Mouse (Mus musculus): ENCODE measurements around the gene Shmt2. TPM values are rescaled to one million over a fixed set of nuclear protein-coding genes. Genes with fewer than 3 reads are reported as not detected.

Gene Shmt2
- total and polyA plus RNA-seq, 2 experiments from 2014 or later = 51.5 to 109 TPM

DNA sequence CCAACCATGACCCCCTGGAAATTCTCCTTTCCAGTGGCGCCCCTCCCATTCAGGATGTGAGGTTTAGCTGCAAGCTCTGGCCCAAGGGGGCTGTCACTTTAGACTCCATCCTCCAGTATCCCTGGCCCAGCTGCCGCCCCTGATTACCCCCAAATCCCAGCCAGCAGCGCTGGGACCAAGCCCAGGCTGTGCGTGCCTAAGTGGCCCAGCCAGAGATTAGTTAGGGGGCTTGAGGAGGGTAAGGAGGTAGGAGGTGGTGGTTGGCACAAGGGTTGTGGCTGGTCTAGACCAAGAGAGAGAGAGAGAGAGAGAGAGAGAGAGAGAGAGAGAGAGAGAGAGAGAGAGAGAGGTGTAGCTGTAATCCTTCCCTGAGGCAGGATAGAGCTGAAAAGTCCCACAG lies 9.3 kb upstream of the Shmt2 start:
- no peak for DNase-seq (ENCODE audit: low spot score)
- 4% methylated on average over 4 of the region's 4 CpGs for WGBS
- TF ChIP-seq EP300 (IDR thresholded peaks at IDR 0.05; ENCODE audit: low read depth) (no peak), CTCF (IDR thresholded peaks at IDR 0.05; ENCODE audit: low read depth) (no peak)

GRCm38 (mm10) chr10:127530945-127531344 lies 8.7 kb upstream of the Shmt2 start:
- Histone ChIP-seq H3K9me3 (replicated peaks; ENCODE audit: control insufficient read depth, low read length) (no peaks in the 10 kb centered on the region), H3K9ac (replicated peaks; ENCODE audit: low read depth, low read length) (no peak overlapping the region), H3K4me1 (ENCODE audit: control insufficient read depth, insufficient read depth) (peaks cover 13% of the 10 kb centered on the region; the same call in 1 of the 2 replicates), H3K4me2 (ENCODE audit: low read depth, low read length) (no peak overlapping the region), H3K27ac (ENCODE audit: low read depth) (no peak overlapping the region), H3K4me3 (ENCODE audit: low read depth, low read length) (no peak overlapping the region), H3K36me3 (replicated peaks; ENCODE audit: control insufficient read depth, insufficient read depth, low read length) (no peaks in the 10 kb centered on the region), H3K27me3 (ENCODE audit: control insufficient read depth, insufficient read depth, low read length) (peaks cover 100% of the 10 kb centered on the region)
- under 1% methylated on average over 18 of the region's 25 CpGs for WGBS
- TF ChIP-seq CTCF (IDR thresholded peaks at IDR 0.05; ENCODE audit: low read depth) (no peak), EP300 (IDR thresholded peaks at IDR 0.05; ENCODE audit: low read depth) (no peak)
- DNase-seq (ENCODE audit: low spot score) (no peak), ATAC-seq (ENCODE audit: insufficient read depth, low read depth) (no peak)

More for the DNA sequence above, 9.3 kb upstream of the Shmt2 start:
- Histone ChIP-seq H3K9me3 (replicated peaks; ENCODE audit: control insufficient read depth, low read length) (no peaks in the 10 kb centered on the region), H3K36me3 (replicated peaks; ENCODE audit: control insufficient read depth, insufficient read depth, low read length) (no peaks in the 10 kb centered on the region), H3K4me1 (ENCODE audit: control insufficient read depth, insufficient read depth) (peaks cover 8% of the 10 kb centered on the region; the same call in 1 of the 2 replicates), H3K27me3 (ENCODE audit: control insufficient read depth, insufficient read depth, low read length) (peaks cover 100% of the 10 kb centered on the region), H3K4me3 (ENCODE audit: low read depth, low read length) (no peak overlapping the region), H3K9ac (replicated peaks; ENCODE audit: low read depth, low read length) (no peak overlapping the region), H3K4me2 (ENCODE audit: low read depth, low read length) (no peak overlapping the region), H3K27ac (ENCODE audit: low read depth) (no peak overlapping the region)
- no peak for ATAC-seq (ENCODE audit: insufficient read depth, low read depth)

DNA sequence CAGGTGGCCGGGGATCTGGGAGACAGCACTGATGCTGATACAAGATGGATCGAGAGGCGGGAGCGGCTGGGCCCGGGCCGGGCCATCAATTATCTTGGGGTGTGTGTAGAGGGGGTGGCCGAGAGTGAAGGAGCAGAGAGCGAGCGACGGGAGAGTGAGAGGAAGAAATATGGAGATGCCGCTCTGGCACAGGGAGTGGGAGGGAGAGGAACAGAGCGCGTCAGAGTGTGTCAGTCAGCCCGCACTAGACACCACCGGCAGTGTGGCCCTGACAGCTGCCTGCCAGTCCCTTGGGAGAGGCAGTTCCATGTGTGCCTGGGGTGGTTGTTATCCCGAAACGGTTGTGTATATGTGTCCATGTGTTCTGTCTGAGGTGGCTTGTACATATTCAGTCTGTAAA lies 5.2 kb upstream of the Shmt2 start:
- WGBS = 12% methylated on average over 17 of the region's 17 CpGs

DNA sequence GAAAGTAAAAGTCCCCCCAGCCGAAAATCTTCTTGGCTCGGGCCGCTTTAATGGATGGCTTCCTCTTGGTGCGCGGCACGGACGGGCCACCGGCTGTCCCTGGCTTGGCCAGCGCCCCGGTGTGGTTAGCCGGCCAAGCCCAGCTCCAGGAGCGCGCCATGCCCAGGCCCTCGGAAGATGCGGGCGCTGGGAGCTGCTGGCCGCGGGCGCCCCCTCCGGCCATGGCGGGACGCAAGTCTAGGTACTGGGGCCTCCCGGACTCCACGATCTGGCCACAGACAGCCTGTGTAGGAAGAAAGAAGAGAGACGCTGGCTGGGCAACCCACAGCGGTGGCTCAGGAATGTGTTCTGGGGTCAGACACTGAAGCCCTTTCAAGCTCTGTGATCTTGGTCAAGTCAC lies 4.4 kb upstream of the Shmt2 start:
- H3K36me3 ChIP-seq (replicated peaks; ENCODE audit: control insufficient read depth, insufficient read depth, low read length) = no peaks in the 10 kb centered on the region
- ATAC-seq (ENCODE audit: insufficient read depth, low read depth) = peak; percentile 57
- DNase-seq (ENCODE audit: low spot score) = peak; percentile 59
- 1% methylated on average over 26 of the region's 26 CpGs for WGBS
- TF ChIP-seq CTCF (IDR thresholded peaks at IDR 0.05; ENCODE audit: low read depth) (peak; percentile 45), EP300 (IDR thresholded peaks at IDR 0.05; ENCODE audit: low read depth) (no peak)
- H3K4me1 ChIP-seq (ENCODE audit: control insufficient read depth, insufficient read depth) = peaks cover 6% of the 10 kb centered on the region
- peak overlapping the region; percentile 59 for H3K4me2 ChIP-seq (ENCODE audit: low read depth, low read length)
- H3K4me3 ChIP-seq (ENCODE audit: low read depth, low read length) = peak overlapping the region; percentile 40
- H3K9ac ChIP-seq (replicated peaks; ENCODE audit: low read depth, low read length) = no peak overlapping the region
- H3K27me3 ChIP-seq (ENCODE audit: control insufficient read depth, insufficient read depth, low read length) = peaks cover 81% of the 10 kb centered on the region
- H3K27ac ChIP-seq (ENCODE audit: low read depth) = no peak overlapping the region
- H3K9me3 ChIP-seq (replicated peaks; ENCODE audit: control insufficient read depth, low read length) = no peaks in the 10 kb centered on the region

More for the DNA sequence above, 5.2 kb upstream of the Shmt2 start:
- Histone ChIP-seq H3K27ac (ENCODE audit: low read depth) (no peak overlapping the region), H3K4me2 (ENCODE audit: low read depth, low read length) (no peak overlapping the region), H3K9me3 (replicated peaks; ENCODE audit: control insufficient read depth, low read length) (no peaks in the 10 kb centered on the region), H3K36me3 (replicated peaks; ENCODE audit: control insufficient read depth, insufficient read depth, low read length) (no peaks in the 10 kb centered on the region), H3K9ac (replicated peaks; ENCODE audit: low read depth, low read length) (no peak overlapping the region), H3K27me3 (ENCODE audit: control insufficient read depth, insufficient read depth, low read length) (peaks cover 89% of the 10 kb centered on the region), H3K4me3 (ENCODE audit: low read depth, low read length) (no peak overlapping the region), H3K4me1 (ENCODE audit: control insufficient read depth, insufficient read depth) (peaks cover 6% of the 10 kb centered on the region; the same call in 1 of the 2 replicates)
- ATAC-seq (ENCODE audit: insufficient read depth, low read depth) (no peak), DNase-seq (ENCODE audit: low spot score) (no peak)
- TF ChIP-seq CTCF (IDR thresholded peaks at IDR 0.05; ENCODE audit: low read depth) (no peak), EP300 (IDR thresholded peaks at IDR 0.05; ENCODE audit: low read depth) (no peak)

DNA sequence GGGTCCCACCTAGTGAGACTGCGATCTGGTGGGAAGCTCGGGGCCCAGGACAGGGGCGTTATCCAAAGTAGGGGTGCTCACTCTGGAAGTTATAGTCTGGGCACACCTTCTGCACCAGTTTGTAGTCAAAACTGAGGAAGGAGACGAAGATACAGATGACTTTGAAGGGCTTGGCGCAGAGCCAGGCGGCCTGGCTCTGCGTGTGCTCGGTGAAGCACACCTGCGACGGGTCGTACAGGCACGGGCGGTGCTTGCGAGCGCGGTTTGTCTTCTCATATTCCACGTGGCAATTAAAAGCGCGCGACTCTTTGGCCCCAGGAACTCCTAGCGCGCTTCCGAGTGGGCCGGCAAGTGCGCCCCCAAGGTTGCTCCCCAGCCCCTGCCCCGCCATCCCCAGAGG lies 3.8 kb upstream of the Shmt2 start:
- Histone ChIP-seq H3K4me3 (ENCODE audit: low read depth, low read length) (peak overlapping the region; percentile 40), H3K4me1 (ENCODE audit: control insufficient read depth, insufficient read depth) (peaks cover 6% of the 10 kb centered on the region), H3K36me3 (replicated peaks; ENCODE audit: control insufficient read depth, insufficient read depth, low read length) (no peaks in the 10 kb centered on the region), H3K27me3 (ENCODE audit: control insufficient read depth, insufficient read depth, low read length) (peaks cover 74% of the 10 kb centered on the region), H3K4me2 (ENCODE audit: low read depth, low read length) (peak overlapping the region; percentile 59; the same call in 1 of the 2 replicates), H3K9me3 (replicated peaks; ENCODE audit: control insufficient read depth, low read length) (no peaks in the 10 kb centered on the region), H3K9ac (replicated peaks; ENCODE audit: low read depth, low read length) (no peak overlapping the region), H3K27ac (ENCODE audit: low read depth) (no peak overlapping the region)
- DNase-seq (ENCODE audit: low spot score) (no peak), ATAC-seq (ENCODE audit: insufficient read depth, low read depth) (no peak)
- WGBS = 3% methylated on average over 26 of the region's 26 CpGs
- no peak for TF ChIP-seq CTCF (IDR thresholded peaks at IDR 0.05; ENCODE audit: low read depth)
- TF ChIP-seq EP300 (IDR thresholded peaks at IDR 0.05; ENCODE audit: low read depth) = no peak

DNA sequence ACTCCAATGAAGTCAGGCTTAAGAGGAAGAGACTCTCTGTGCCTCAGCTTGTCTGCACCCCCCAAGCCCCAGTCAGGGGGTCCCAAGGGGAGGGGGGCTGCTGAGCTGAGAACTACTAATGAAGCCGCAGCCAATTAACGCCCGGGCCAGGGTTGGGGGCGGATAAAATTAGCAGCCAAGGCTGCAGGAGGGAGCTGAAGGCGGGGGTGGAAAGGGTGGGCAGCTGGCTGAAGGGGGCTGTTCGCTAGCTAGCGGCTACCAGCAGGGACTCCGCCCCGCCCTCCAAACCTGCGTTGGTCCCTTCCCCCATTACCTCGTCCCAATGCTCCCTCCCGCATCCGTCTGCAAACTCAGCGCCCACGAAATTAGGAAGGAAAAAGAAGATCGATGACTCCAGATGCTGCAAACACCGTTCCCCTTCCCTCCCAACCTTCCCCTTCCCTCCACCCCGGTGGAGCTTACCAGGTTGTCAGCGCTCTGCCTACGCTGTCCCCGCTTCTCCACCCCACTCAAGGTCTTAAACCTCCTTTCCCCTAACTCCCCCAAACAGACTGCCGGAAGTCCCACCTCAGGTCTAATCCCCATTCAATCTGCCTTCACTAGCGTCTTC lies 2.5 kb upstream of the Shmt2 start:
- DNase-seq (ENCODE audit: low spot score) = no peak
- 12% methylated on average over 23 of the region's 23 CpGs for WGBS
- no peak overlapping the region for H3K27ac ChIP-seq (ENCODE audit: low read depth)
- peaks cover 61% of the 10 kb centered on the region for H3K27me3 ChIP-seq (ENCODE audit: control insufficient read depth, insufficient read depth, low read length)
- no peak overlapping the region for H3K9ac ChIP-seq (replicated peaks; ENCODE audit: low read depth, low read length)
- TF ChIP-seq EP300 (IDR thresholded peaks at IDR 0.05; ENCODE audit: low read depth) (no peak), CTCF (IDR thresholded peaks at IDR 0.05; ENCODE audit: low read depth) (no peak)
- peaks cover 9% of the 10 kb centered on the region; the same call in 1 of the 2 replicates for H3K36me3 ChIP-seq (replicated peaks; ENCODE audit: control insufficient read depth, insufficient read depth, low read length)
- peaks cover 6% of the 10 kb centered on the region for H3K4me1 ChIP-seq (ENCODE audit: control insufficient read depth, insufficient read depth)
- no peaks in the 10 kb centered on the region for H3K9me3 ChIP-seq (replicated peaks; ENCODE audit: control insufficient read depth, low read length)
- H3K4me2 ChIP-seq (ENCODE audit: low read depth, low read length) = no peak overlapping the region
- H3K4me3 ChIP-seq (ENCODE audit: low read depth, low read length) = no peak overlapping the region
- no peak for ATAC-seq (ENCODE audit: insufficient read depth, low read depth)

Data from heart, postnatal 0 days (tissue).